Mouse (Mus musculus): ENCODE measurements around the gene 6030498E09Rik.

- TF ChIP-seq POLR2A (IDR thresholded peaks at IDR 0.05; ENCODE audit: insufficient read depth, low read depth, low read length) (no peak), CTCF (IDR thresholded peaks at IDR 0.05; ENCODE audit: insufficient read depth, low read depth, low read length) (no peak)
Measured at GRCm38 (mm10) chrX:38734916-38735880, 37.3 kb upstream of the 6030498E09Rik start.
